Mouse (Mus musculus): ENCODE measurements around the gene Cfl1.

GRCm38 (mm10) chr19:5468374-5468773 lies 21.9 kb upstream of the Cfl1 start, which contains the start of gene Ctsw:
- TF ChIP-seq TAL1 (conservative IDR thresholded peaks at IDR 0.05; ENCODE audit: low read depth, low read length) (no peak), CTCF (IDR thresholded peaks at IDR 0.05; ENCODE audit: low read depth, low read length) (no peak), GATA1 (IDR thresholded peaks at IDR 0.05; ENCODE audit: borderline replicate concordance, low read length) (no peak), POLR2AphosphoS5 (IDR thresholded peaks at IDR 0.05; ENCODE audit: insufficient replicate concordance, low read depth, low read length) (no peak), GATA2 (IDR thresholded peaks at IDR 0.05; ENCODE audit: borderline replicate concordance, low read depth, low read length) (no peak)

All from G1E (cell line).